Mouse (Mus musculus) adrenal gland, adult 18-20 months (tissue): ENCODE data around the gene Col11a2. TPM values are rescaled to one million over a fixed set of nuclear protein-coding genes. Genes with fewer than 3 reads are reported as not detected.

Experiments used
- DNase-seq, 2 experiments: peaks; one replicate each; pipeline ENCODE4 v3.0.0; 2021 to 2022; ENCODE audit warnings: low spot score in 2 of 2
- microRNA-seq, 2 experiments: library from miRNA; unstranded; fragments of <30 nt; microRNA quantifications; one replicate each; pipeline ENCODE4 v1.2.0; 2021; ENCODE audit warnings: borderline number of aligned reads in 2 of 2
- total RNA-seq, 2 experiments: library from RNA; stranded (reverse); gene quantifications; 1 replicate in 1 of 2; 2 replicates in 1 of 2; pipeline ENCODE4 v1.2.3; 2021

Col11a2 gene
- total RNA-seq, 2 experiments from 2014 or later = 1.4 to 1.9 TPM

- no peak for DNase-seq
Observed at GRCm38 (mm10) chr17:34098709-34099479, 59.7 kb downstream of the Col11a2 start.

- DNase-seq = no peak
Observed at GRCm38 (mm10) chr17:34099531-34099930, 60.3 kb downstream of the Col11a2 start.

- no peak for DNase-seq
Observed at GRCm38 (mm10) chr17:34101185-34101584, 61.9 kb downstream of the Col11a2 start.

GRCm38 (mm10) chr17:34101604-34102032, 62.4 kb downstream of the Col11a2 start:
- DNase-seq = peak; percentile 93 to 96

- DNase-seq = no peak
Observed at GRCm38 (mm10) chr17:34102831-34103230, 63.6 kb downstream of the Col11a2 start.

- DNase-seq = no peak
Observed at GRCm38 (mm10) chr17:34104804-34105203, 65.6 kb downstream of the Col11a2 start.

GRCm38 (mm10) chr17:34106555-34106954, 67.3 kb downstream of the Col11a2 start:
- no peak for DNase-seq

- DNase-seq = no peak
Observed at GRCm38 (mm10) chr17:34107109-34107867, 68.1 kb downstream of the Col11a2 start.

- no peak for DNase-seq
Observed at GRCm38 (mm10) chr17:34108460-34108859, 69.2 kb downstream of the Col11a2 start.

GRCm38 (mm10) chr17:34109038-34109805, 70.0 kb downstream of the Col11a2 start:
- no peak for DNase-seq

GRCm38 (mm10) chr17:34109806-34110195, 70.6 kb downstream of the Col11a2 start:
- DNase-seq = no peak

GRCm38 (mm10) chr17:34110309-34110708, 71.1 kb downstream of the Col11a2 start:
- no peak for DNase-seq

- no peak for DNase-seq
Observed at GRCm38 (mm10) chr17:34114114-34114513, 74.9 kb downstream of the Col11a2 start.

Small RNAs within 50 kb of the gene (microRNA-seq; reads per million reads assigned to microRNA genes)
- 0 to 0.61 reads per million in 2 experiments for gene Mir219a-1
- gene Mir219c = 0 reads per million in 2 experiments

Other genes with a start within 250 kb of the Col11a2 start
- 10 to 100 TPM; 66.2 to 93.4 TPM for gene Kank3, start 228.9 kb upstream of the Col11a2 start, total RNA-seq
- gene Rps28, start 214.9 kb upstream of the Col11a2 start, total RNA-seq = 1,000 to 10,000 TPM; 1,292 to 1,451 TPM
- gene Ndufa7, start 214.9 kb upstream of the Col11a2 start, total RNA-seq = 100 to 1,000 TPM; 487 to 498 TPM
- 10 to 100 TPM; 24.0 to 39.7 TPM for gene Cd320, start 196.3 kb upstream of the Col11a2 start, total RNA-seq
- not detected for gene Gm7029, start 165.6 kb upstream of the Col11a2 start, total RNA-seq
- 1 to 10 TPM in 1 of 2 experiments, under 1 TPM in 1; 0.86 to 1.8 TPM for gene Kifc1, start 148.8 kb upstream of the Col11a2 start, total RNA-seq
- gene Platr17, start 134.3 kb upstream of the Col11a2 start, total RNA-seq = not detected
- gene Daxx, start 130.0 kb upstream of the Col11a2 start, total RNA-seq = 10 to 100 TPM; 25.5 to 29.7 TPM
- gene Tapbp, start 123.5 kb upstream of the Col11a2 start, total RNA-seq = 100 to 1,000 TPM; 179 to 234 TPM
- gene Zbtb22, start 123.5 kb upstream of the Col11a2 start, total RNA-seq = 10 to 100 TPM; 20.3 to 23.3 TPM
- 10 to 100 TPM; 42.8 to 46.3 TPM for gene Rgl2, start 109.9 kb upstream of the Col11a2 start, total RNA-seq
- gene Pfdn6, start 99.1 kb upstream of the Col11a2 start, total RNA-seq = 10 to 100 TPM; 79.6 to 90.7 TPM
- gene Wdr46, start 98.8 kb upstream of the Col11a2 start, total RNA-seq = 10 to 100 TPM; 29.2 to 35.7 TPM
- 1 to 10 TPM; 3.9 to 5.0 TPM for gene B3galt4, start 87.9 kb upstream of the Col11a2 start, total RNA-seq
- 10 to 100 TPM; 51.1 to 53.5 TPM for gene Vps52, start 83.6 kb upstream of the Col11a2 start, total RNA-seq
- gene Rps18, start 83.4 kb upstream of the Col11a2 start, total RNA-seq = 100 to 1,000 TPM; 672 to 676 TPM
- 1,000 to 10,000 TPM in 1 of 2 experiments, 100 to 1,000 TPM in 1; 550 to 1,344 TPM for gene H2-K1, start 39.1 kb upstream of the Col11a2 start, total RNA-seq
- 10 to 100 TPM; 43.9 to 45.5 TPM for gene Ring1, start 14.8 kb upstream of the Col11a2 start, total RNA-seq
- gene H2-Ke6, start 11.4 kb upstream of the Col11a2 start, total RNA-seq = 100 to 1,000 TPM; 246 to 274 TPM
- gene Slc39a7, start 7.8 kb upstream of the Col11a2 start, total RNA-seq = 100 to 1,000 TPM; 131 to 156 TPM
- gene Rxrb, start 7.6 kb upstream of the Col11a2 start, total RNA-seq = 10 to 100 TPM; 55.9 to 58.2 TPM
- under 1 TPM; 0.36 to 0.54 TPM for gene H2-Oa, start 52.9 kb downstream of the Col11a2 start, total RNA-seq
- gene H2-DMa, start 80.1 kb downstream of the Col11a2 start, total RNA-seq = 10 to 100 TPM; 14.7 to 21.0 TPM
- 100 to 1,000 TPM; 199 to 244 TPM for gene Brd2, start 83.2 kb downstream of the Col11a2 start, total RNA-seq
- gene H2-DMb2, start 103.9 kb downstream of the Col11a2 start, total RNA-seq = 1 to 10 TPM; 2.0 to 3.8 TPM
- gene H2-DMb1, start 113.6 kb downstream of the Col11a2 start, total RNA-seq = 10 to 100 TPM in 1 of 2 experiments, 1 to 10 TPM in 1; 8.5 to 13.3 TPM
- 10 to 100 TPM; 13.8 to 24.9 TPM for gene Tap1, start 148.1 kb downstream of the Col11a2 start, total RNA-seq
- gene Psmb9, start 148.3 kb downstream of the Col11a2 start, total RNA-seq = 10 to 100 TPM; 15.2 to 31.6 TPM
- gene Psmb8, start 158.3 kb downstream of the Col11a2 start, total RNA-seq = 10 to 100 TPM; 36.2 to 74.2 TPM
- gene Tap2, start 164.1 kb downstream of the Col11a2 start, total RNA-seq = 10 to 100 TPM; 51.6 to 60.9 TPM
- under 1 TPM; 0.40 to 0.99 TPM for gene H2-Ob, start 199.5 kb downstream of the Col11a2 start, total RNA-seq
- gene H2-Ab1, start 218.3 kb downstream of the Col11a2 start, total RNA-seq = 100 to 1,000 TPM in 1 of 2 experiments, 10 to 100 TPM in 1; 90.9 to 173 TPM
- gene H2-Aa, start 248.4 kb downstream of the Col11a2 start, total RNA-seq = 100 to 1,000 TPM; 119 to 219 TPM